Mouse (Mus musculus) kidney, adult 2 months (tissue): ENCODE results near the gene Dip2c.

Experiments
- CTCF ChIP-seq: fragments of 200-500 bp; conservative IDR thresholded peaks from 2 replicates; pipeline ENCODE4 v1.5.1; 2011; ENCODE audit warnings: low read depth, mild to moderate bottlenecking, control low read depth, low read length, moderate library complexity, mixed read lengths; ENCODE audit not compliant: insufficient read depth, insufficient read length
- POLR2A ChIP-seq: fragments of 200-500 bp; IDR thresholded peaks from one replicate; pipeline ENCODE4 v1.6.1; 2011; ENCODE audit warnings: low read depth, low read length, control low read depth

GRCm38 (mm10) chr13:9568852-9569251 is 292.5 kb downstream of the Dip2c start:
- TF ChIP-seq POLR2A (no peak), CTCF (no peak)
